Mouse (Mus musculus) ES-E14 (cell line): ENCODE measurements around the gene Svep1. TPM values are rescaled to one million over a fixed set of nuclear protein-coding genes. Genes with fewer than 3 reads are reported as not detected.

ENCODE experiments used
- DNase-seq: peaks from one replicate; pipeline ENCODE4 v3.0.0-alpha.2; 2013; ENCODE audit warnings: low read depth, low spot score
- H3K27ac ChIP-seq: 2 replicates; pipeline ENCODE4 v1.5.1; 2012; ENCODE audit warnings: low read depth, mild to moderate bottlenecking, low read length, moderate library complexity, mixed read lengths; ENCODE audit not compliant: poor library complexity, insufficient read depth, severe bottlenecking
- H3K36me3 ChIP-seq: 2 replicates; pipeline ENCODE4 v1.6.1; 2012; ENCODE audit warnings: mild to moderate bottlenecking, low read length, moderate library complexity, mixed read lengths; ENCODE audit not compliant: control insufficient read depth, poor library complexity, insufficient read depth, severe bottlenecking
- H3K4me1 ChIP-seq, 2 experiments: fragments of 150-350 bp in 1 of 2; sonication (generic) in 1 of 2; 2 replicates each; pipeline ENCODE4 v1.6.1; 2012; ENCODE audit warnings: low read length in 2 of 2, mild to moderate bottlenecking in 1 of 2, mixed read lengths in 1 of 2; ENCODE audit not compliant: control insufficient read depth in 2 of 2, insufficient read depth in 2 of 2, poor library complexity in 1 of 2
- H3K4me3 ChIP-seq, 2 experiments: fragments of 150-350 bp in 1 of 2; sonication (generic) in 1 of 2; 2 replicates each; pipeline ENCODE4 v1.5.1; 2012; ENCODE audit warnings: low read length in 2 of 2, low read depth in 1 of 2, mild to moderate bottlenecking in 1 of 2, mixed read lengths in 1 of 2; ENCODE audit not compliant: insufficient read depth in 1 of 2, poor library complexity in 1 of 2, severe bottlenecking in 1 of 2
- H3K9ac ChIP-seq: 2 replicates; pipeline ENCODE4 v1.6.1; 2012; ENCODE audit warnings: low read depth, mild to moderate bottlenecking, low read length, mixed read lengths; ENCODE audit not compliant: poor library complexity, insufficient read depth, severe bottlenecking
- H3K9me3 ChIP-seq: fragments of 150-350 bp; sonication (generic); 2 replicates; pipeline ENCODE4 v1.6.1; 2012; ENCODE audit warnings: low read depth, mild to moderate bottlenecking, low read length; ENCODE audit not compliant: control insufficient read depth, insufficient read depth
- CHD2 ChIP-seq: IDR thresholded peaks from 2 replicates; pipeline ENCODE4 v1.6.1; 2014; ENCODE audit warnings: mild to moderate bottlenecking, low read depth, low read length, inconsistent platforms
- HCFC1 ChIP-seq: IDR thresholded peaks from 2 replicates; pipeline ENCODE4 v1.6.1; 2012; ENCODE audit warnings: low read length, inconsistent platforms, borderline replicate concordance; ENCODE audit not compliant: insufficient read depth
- MAFK ChIP-seq: IDR thresholded peaks from 2 replicates; pipeline ENCODE4 v1.6.1; 2014; ENCODE audit warnings: mild to moderate bottlenecking, low read depth, low read length, inconsistent platforms; ENCODE audit not compliant: insufficient read depth
- ZC3H11A ChIP-seq: IDR thresholded peaks from 2 replicates; pipeline ENCODE4 v1.6.1; 2012; ENCODE audit warnings: low read depth, mild to moderate bottlenecking, inconsistent platforms, low read length, borderline replicate concordance
- ZNF384 ChIP-seq: IDR thresholded peaks from 2 replicates; pipeline ENCODE4 v1.6.1; 2012; ENCODE audit warnings: low read depth, low read length, inconsistent platforms
- in situ Hi-C, 2 experiments: fragments of 600-800 bp; cut with MboI; formaldehyde crosslinking; loops; one replicate each; pipeline ENCODE4 v1.15.1; 2025; ENCODE audit warnings: low sequenced_read_pairs in 2 of 2, inconsistent platforms in 1 of 2; ENCODE audit not compliant: unreplicated experiment in 2 of 2
- total RNA-seq: library from RNA; depleted of rRNA; stranded (reverse); fragments of 300-350 nt; gene quantifications from 2 replicates; pipeline ENCODE4 v1.2.3, GENCODE M21; 2012

Svep1 gene
- total RNA-seq, 1 experiment: 0.22 TPM

GRCm38 (mm10) chr4:58169918-58170317 is 36.7 kb downstream of the Svep1 start:
- no peak for TF ChIP-seq CHD2
- TF ChIP-seq MAFK: no peak
- TF ChIP-seq ZC3H11A: no peak
- no peak for TF ChIP-seq ZNF384
- no peak for TF ChIP-seq HCFC1
- Histone ChIP-seq H3K27ac (no peak overlapping the region), H3K4me1 (no peaks in the 10 kb centered on the region), H3K36me3 (no peaks in the 10 kb centered on the region), H3K9ac (no peak overlapping the region), H3K4me3 (no peak overlapping the region), H3K9me3 (no peaks in the 10 kb centered on the region)
- no peak for DNase-seq
- in situ Hi-C loops: no loop called here

- Histone ChIP-seq H3K27ac (no peak overlapping the region), H3K9me3 (no peaks in the 10 kb centered on the region), H3K4me1 (no peaks in the 10 kb centered on the region), H3K4me3 (no peak overlapping the region), H3K36me3 (no peaks in the 10 kb centered on the region), H3K9ac (no peak overlapping the region)
- no peak for TF ChIP-seq HCFC1
- TF ChIP-seq CHD2: no peak
- TF ChIP-seq ZC3H11A: no peak
- TF ChIP-seq MAFK: no peak
- TF ChIP-seq ZNF384: no peak
- no peak for DNase-seq
- in situ Hi-C loops: no loop called here
Observed at GRCm38 (mm10) chr4:58168366-58168765, 38.3 kb downstream of the Svep1 start.

- in situ Hi-C loops: no loop called here
Observed at GRCm38 (mm10) chr4:58165711-58166110, 40.9 kb downstream of the Svep1 start.

GRCm38 (mm10) chr4:58161901-58162300 is 44.8 kb downstream of the Svep1 start:
- in situ Hi-C loops: no loop called here
- Histone ChIP-seq H3K36me3 (no peaks in the 10 kb centered on the region), H3K4me3 (no peak overlapping the region), H3K9me3 (no peaks in the 10 kb centered on the region), H3K9ac (no peak overlapping the region), H3K27ac (no peak overlapping the region), H3K4me1 (no peaks in the 10 kb centered on the region)
- TF ChIP-seq ZNF384: no peak
- TF ChIP-seq HCFC1: no peak
- TF ChIP-seq ZC3H11A: no peak
- no peak for TF ChIP-seq CHD2
- no peak for TF ChIP-seq MAFK
- DNase-seq: no peak

More at GRCm38 (mm10) chr4:58165711-58166110, 40.9 kb downstream of the Svep1 start:
- no peak for DNase-seq
- Histone ChIP-seq H3K9ac (no peak overlapping the region), H3K4me3 (no peak overlapping the region), H3K27ac (no peak overlapping the region), H3K4me1 (no peaks in the 10 kb centered on the region), H3K36me3 (no peaks in the 10 kb centered on the region), H3K9me3 (no peaks in the 10 kb centered on the region)
- no peak for TF ChIP-seq ZC3H11A
- TF ChIP-seq CHD2: no peak
- TF ChIP-seq HCFC1: no peak
- no peak for TF ChIP-seq ZNF384
- no peak for TF ChIP-seq MAFK

- DNase-seq: no peak
- Histone ChIP-seq H3K4me1 (no peaks in the 10 kb centered on the region), H3K27ac (no peak overlapping the region), H3K9ac (no peak overlapping the region), H3K4me3 (no peak overlapping the region), H3K9me3 (no peaks in the 10 kb centered on the region), H3K36me3 (no peaks in the 10 kb centered on the region)
- in situ Hi-C loops: no loop called here
- TF ChIP-seq MAFK (no peak), HCFC1 (no peak), CHD2 (no peak), ZNF384 (no peak), ZC3H11A (no peak)
Observed at GRCm38 (mm10) chr4:58159564-58159963, 47.1 kb downstream of the Svep1 start.
